Mouse (Mus musculus) small intestine, adult 2 months (tissue): Measurements from ENCODE around the gene Mphosph6. TPM values are rescaled to one million over a fixed set of nuclear protein-coding genes. Genes with fewer than 3 reads are reported as not detected.

Experiments
- H3K27ac ChIP-seq: fragments of 200-500 bp; 2 replicates; pipeline ENCODE4 v1.5.1; 2012; ENCODE audit warnings: low read depth, low read length, control low read depth, inconsistent platforms; ENCODE audit not compliant: insufficient read depth
- H3K27me3 ChIP-seq: fragments of 200-500 bp; 2 replicates; pipeline ENCODE4 v1.6.1; 2012; ENCODE audit warnings: mild to moderate bottlenecking, moderate library complexity, low read length, inconsistent platforms; ENCODE audit not compliant: control insufficient read depth, insufficient read depth
- H3K36me3 ChIP-seq: fragments of 200-500 bp; 2 replicates; pipeline ENCODE4 v1.6.1; 2012; ENCODE audit warnings: mild to moderate bottlenecking, low read length, control low read depth, inconsistent platforms; ENCODE audit not compliant: control insufficient read depth, insufficient read depth
- H3K4me1 ChIP-seq: fragments of 200-500 bp; 2 replicates; pipeline ENCODE4 v1.6.1; 2012; ENCODE audit warnings: low read length, inconsistent platforms, mixed read lengths; ENCODE audit not compliant: control insufficient read depth, insufficient read depth, insufficient read length
- H3K4me3 ChIP-seq: fragments of 200-500 bp; 2 replicates; pipeline ENCODE4 v1.5.1; 2012; ENCODE audit warnings: low read depth, mild to moderate bottlenecking, control low read depth, inconsistent platforms, low read length, moderate library complexity
- CTCF ChIP-seq: fragments of 200-500 bp; IDR thresholded peaks from 2 replicates; pipeline ENCODE4 v1.5.1; 2012; ENCODE audit warnings: low read depth, mild to moderate bottlenecking, control low read depth, inconsistent platforms, low read length, moderate library complexity, mixed read lengths; ENCODE audit not compliant: insufficient replicate concordance, insufficient read length; ENCODE audit errors: extremely low read depth
- POLR2A ChIP-seq: fragments of 200-500 bp; IDR thresholded peaks from 2 replicates; pipeline ENCODE4 v1.6.1; 2012; ENCODE audit warnings: low read depth, mild to moderate bottlenecking, control low read depth, inconsistent platforms, low read length, moderate library complexity
- WGBS: fragments of 180-500 bp; shearing (Covaris S2); methylation state at CpG from one replicate; pipeline ENCODE4 v1.1.7; 2018; 5-methylcytosine and 5-hydroxymethylcytosine counted together
- polyA plus RNA-seq: library from polyadenylated mRNA; depleted of rRNA; stranded (reverse); fragments of >200 nt; gene quantifications from 2 replicates; pipeline ENCODE4 v1.2.3, GENCODE M21; 2012; rRNA removed

Gene Mphosph6
- polyA plus RNA-seq, result 1.5 and 2.1 TPM in 2 replicates

GRCm38 (mm10) chr8:117801443-117802298 lies at the start of gene Mphosph6:
TSS of gene Mphosph6 (minus strand) at chr8:117801943.
- H3K27ac ChIP-seq, result peak within 1 kb of the TSS; percentile 75
- TF ChIP-seq CTCF, result no peak
- peak; percentile 82 for TF ChIP-seq POLR2A
- under 1% methylated on average over 65 of the region's 65 CpGs for WGBS
- H3K4me1 ChIP-seq, result peaks cover 17% of the 10 kb centered on the region; the same call in 1 of the 2 replicates
- H3K27me3 ChIP-seq, result no peaks in the 10 kb centered on the region
- H3K4me3 ChIP-seq, result peak within 1 kb of the TSS; percentile 70
- peaks cover 12% of the 10 kb centered on the region for H3K36me3 ChIP-seq

- Histone ChIP-seq H3K27me3 (no peaks in the 10 kb centered on the region), H3K4me3 (no peak overlapping the region), H3K4me1 (peaks cover 4% of the 10 kb centered on the region; the same call in 1 of the 2 replicates), H3K36me3 (no peaks in the 10 kb centered on the region), H3K27ac (no peak overlapping the region)
- 77% methylated on average over 10 of the region's 10 CpGs for WGBS
- TF ChIP-seq POLR2A, result no peak
- TF ChIP-seq CTCF, result no peak
Measured at GRCm38 (mm10) chr8:117850420-117850819, 48.7 kb upstream of the Mphosph6 start.

GRCm38 (mm10) chr8:117847865-117848264 lies 46.1 kb upstream of the Mphosph6 start:
- Histone ChIP-seq H3K4me3 (no peak overlapping the region), H3K4me1 (peaks cover under 1% of the 10 kb centered on the region; the same call in 1 of the 2 replicates), H3K27me3 (no peaks in the 10 kb centered on the region), H3K27ac (no peak overlapping the region), H3K36me3 (no peaks in the 10 kb centered on the region)
- 89% methylated on average over 6 of the region's 6 CpGs for WGBS
- TF ChIP-seq CTCF, result no peak
- no peak for TF ChIP-seq POLR2A

- TF ChIP-seq CTCF (peak; percentile 50; the same call in 1 of the 2 replicates), POLR2A (no peak)
- Histone ChIP-seq H3K27me3 (no peaks in the 10 kb centered on the region), H3K27ac (no peak overlapping the region), H3K4me1 (no peaks in the 10 kb centered on the region), H3K36me3 (no peaks in the 10 kb centered on the region), H3K4me3 (no peak overlapping the region)
- WGBS, result 86% methylated on average over 8 of the region's 8 CpGs
Measured at GRCm38 (mm10) chr8:117843694-117844093, 42.0 kb upstream of the Mphosph6 start.

GRCm38 (mm10) chr8:117813524-117813923 lies 11.8 kb upstream of the Mphosph6 start:
- 41% methylated on average over 4 of the region's 4 CpGs for WGBS

GRCm38 (mm10) chr8:117810676-117811075 lies 8.9 kb upstream of the Mphosph6 start:
- TF ChIP-seq CTCF (no peak), POLR2A (no peak)
- no peak overlapping the region for H3K27ac ChIP-seq
- no peaks in the 10 kb centered on the region for H3K36me3 ChIP-seq
- H3K27me3 ChIP-seq, result no peaks in the 10 kb centered on the region
- no peaks in the 10 kb centered on the region for H3K4me1 ChIP-seq
- WGBS, result 96% methylated on average over 2 of the region's 2 CpGs
- no peak overlapping the region for H3K4me3 ChIP-seq

More at GRCm38 (mm10) chr8:117813524-117813923, 11.8 kb upstream of the Mphosph6 start:
- H3K27ac ChIP-seq, result no peak overlapping the region
- no peaks in the 10 kb centered on the region for H3K4me1 ChIP-seq
- H3K4me3 ChIP-seq, result no peak overlapping the region
- no peaks in the 10 kb centered on the region for H3K27me3 ChIP-seq
- no peaks in the 10 kb centered on the region for H3K36me3 ChIP-seq
- TF ChIP-seq CTCF, result no peak

- whole genome bisulfite sequencing, result 24% methylated on average over 5 of the region's 5 CpGs
- TF ChIP-seq CTCF, result no peak
- no peak for TF ChIP-seq POLR2A
- Histone ChIP-seq H3K27me3 (no peaks in the 10 kb centered on the region), H3K4me1 (peaks cover 9% of the 10 kb centered on the region; the same call in 1 of the 2 replicates), H3K4me3 (no peak overlapping the region), H3K36me3 (no peaks in the 10 kb centered on the region), H3K27ac (peak overlapping the region; percentile 40; the same call in 1 of the 2 replicates)
Measured at GRCm38 (mm10) chr8:117805419-117805818, 3.7 kb upstream of the Mphosph6 start.
